Mouse (Mus musculus) spleen, adult 2 months (tissue): ENCODE data around the gene Ddx19a. TPM values are rescaled to one million over a fixed set of nuclear protein-coding genes. Genes with fewer than 3 reads are reported as not detected.
A peak's percentile ranks its signal among the peaks of the same experiment; 100 is the strongest.

ENCODE experiments used
- DNase-seq, 2 experiments: peaks; one replicate each; pipeline versions ENCODE4 v3.0.0 to v3.0.0-alpha.2; 2012 to 2021; ENCODE audit warnings: low spot score in 2 of 2, low read depth in 1 of 2
- H3K27ac ChIP-seq: fragments of 200-500 bp; 2 replicates; pipeline ENCODE4 v1.5.1; 2012; ENCODE audit warnings: low read length, inconsistent platforms; ENCODE audit not compliant: insufficient read depth
- H3K27me3 ChIP-seq: fragments of 200-500 bp; 2 replicates; pipeline ENCODE4 v1.6.1; 2012; ENCODE audit warnings: mild to moderate bottlenecking, moderate library complexity, low read length, inconsistent platforms; ENCODE audit not compliant: control insufficient read depth, insufficient read depth
- H3K36me3 ChIP-seq: fragments of 200-500 bp; 2 replicates; pipeline ENCODE4 v1.6.1; 2012; ENCODE audit warnings: mild to moderate bottlenecking, low read length, inconsistent platforms; ENCODE audit not compliant: control insufficient read depth, insufficient read depth
- H3K4me1 ChIP-seq: fragments of 200-500 bp; 2 replicates; pipeline ENCODE4 v1.6.1; 2011; ENCODE audit warnings: inconsistent platforms; ENCODE audit not compliant: control insufficient read depth, insufficient read depth, insufficient read length
- H3K4me3 ChIP-seq: fragments of 200-500 bp; 2 replicates; pipeline ENCODE4 v1.5.1; 2011; ENCODE audit warnings: mild to moderate bottlenecking, inconsistent platforms; ENCODE audit not compliant: insufficient read depth, insufficient read length; ENCODE audit errors: extremely low read depth
- CTCF ChIP-seq: fragments of 200-500 bp; IDR thresholded peaks from 2 replicates; pipeline ENCODE4 v1.5.1; 2011; ENCODE audit warnings: mild to moderate bottlenecking, inconsistent platforms; ENCODE audit not compliant: insufficient read depth, insufficient read length, insufficient replicate concordance; ENCODE audit errors: extremely low read depth
- POLR2A ChIP-seq: fragments of 200-500 bp; IDR thresholded peaks from 2 replicates; pipeline ENCODE4 v1.6.1; 2011; ENCODE audit warnings: low read depth, low read length, inconsistent platforms
- WGBS: fragments of 180-500 bp; shearing (Covaris S2); methylation state at CpG from one replicate; pipeline ENCODE4 v1.1.7; 2018; 5-methylcytosine and 5-hydroxymethylcytosine counted together
- polyA plus RNA-seq: library from polyadenylated mRNA; depleted of rRNA; stranded (reverse); fragments of >200 nt; gene quantifications from 2 replicates; pipeline ENCODE4 v1.2.3, GENCODE M21; 2012; rRNA removed

Gene Ddx19a
- 16.6 and 23.5 TPM in 2 replicates for polyA plus RNA-seq

GRCm38 (mm10) chr8:110997547-110998531 is at the start of gene Ddx19a:
Ddx19a (minus strand) TSS chr8:110997800.
- no peaks in the 10 kb centered on the region for H3K36me3 ChIP-seq
- DNase-seq: peak; percentile 78 to 84
- peaks cover 4% of the 10 kb centered on the region; the same call in 1 of the 2 replicates for H3K4me1 ChIP-seq
- H3K4me3 ChIP-seq: peak within 1 kb of the TSS; percentile 100
- WGBS: 4% methylated on average over 58 of the region's 58 CpGs
- TF ChIP-seq POLR2A (0 out of 2 replicates have a peak, but pooled peaks have one; percentile 5), CTCF (no peak)
- peak within 1 kb of the TSS; percentile 88 for H3K27ac ChIP-seq
- no peaks in the 10 kb centered on the region for H3K27me3 ChIP-seq

- H3K4me3 ChIP-seq: no peak overlapping the region
- WGBS: 55% methylated on average over 2 of the region's 2 CpGs
- H3K27ac ChIP-seq: no peak overlapping the region
- peaks cover 69% of the 10 kb centered on the region for H3K36me3 ChIP-seq
- DNase-seq: no peak
- H3K27me3 ChIP-seq: no peaks in the 10 kb centered on the region
- H3K4me1 ChIP-seq: no peaks in the 10 kb centered on the region
- TF ChIP-seq CTCF (no peak), POLR2A (no peak)
These were observed 46.6 kb upstream of the Ddx19a start for GRCm38 (mm10) chr8:111044003-111044734.

- Histone ChIP-seq H3K27me3 (no peaks in the 10 kb centered on the region), H3K4me1 (no peaks in the 10 kb centered on the region), H3K27ac (no peak overlapping the region), H3K4me3 (no peak overlapping the region), H3K36me3 (peaks cover 62% of the 10 kb centered on the region)
- WGBS: 98% methylated on average over 19 of the region's 19 CpGs
- DNase-seq: no peak
- no peak for TF ChIP-seq POLR2A
- TF ChIP-seq CTCF: no peak
These were observed 44.9 kb upstream of the Ddx19a start for GRCm38 (mm10) chr8:111042546-111042945.

- H3K27me3 ChIP-seq: no peaks in the 10 kb centered on the region
- no peak for TF ChIP-seq CTCF
- TF ChIP-seq POLR2A: no peak
- H3K4me3 ChIP-seq: no peak overlapping the region
- no peak for DNase-seq
- no peak overlapping the region for H3K27ac ChIP-seq
- WGBS: 97% methylated on average over 15 of the region's 15 CpGs
- H3K36me3 ChIP-seq: peaks cover 27% of the 10 kb centered on the region
- H3K4me1 ChIP-seq: peaks cover 4% of the 10 kb centered on the region; the same call in 1 of the 2 replicates
These were observed 39.0 kb upstream of the Ddx19a start for GRCm38 (mm10) chr8:111036591-111036990.

GRCm38 (mm10) chr8:111034276-111034675 is 36.7 kb upstream of the Ddx19a start:
- WGBS: 27% methylated on average over 12 of the region's 12 CpGs
- TF ChIP-seq POLR2A: no peak
- TF ChIP-seq CTCF: no peak
- peaks cover 9% of the 10 kb centered on the region for H3K36me3 ChIP-seq
- H3K4me1 ChIP-seq: peaks cover 4% of the 10 kb centered on the region
- DNase-seq: no peak
- H3K27me3 ChIP-seq: no peaks in the 10 kb centered on the region
- peak overlapping the region; percentile 71 for H3K4me3 ChIP-seq
- H3K27ac ChIP-seq: peak overlapping the region; percentile 68

GRCm38 (mm10) chr8:111033482-111034215 is 36.0 kb upstream of the Ddx19a start:
- H3K27ac ChIP-seq: peak overlapping the region; percentile 68
- H3K36me3 ChIP-seq: peaks cover 9% of the 10 kb centered on the region
- H3K4me1 ChIP-seq: peaks cover 4% of the 10 kb centered on the region
- H3K4me3 ChIP-seq: peak overlapping the region; percentile 71
- no peaks in the 10 kb centered on the region for H3K27me3 ChIP-seq
- peak; percentile 96 to 99 for DNase-seq
- WGBS: 10% methylated on average over 37 of the region's 37 CpGs
- TF ChIP-seq POLR2A (no peak; the same call in 1 of the 2 replicates), CTCF (no peak)
